Mouse (Mus musculus) hindbrain, embryonic 12.5 days (tissue): Measurements from ENCODE around the gene Elovl3. TPM values are rescaled to one million over a fixed set of nuclear protein-coding genes. Genes with fewer than 3 reads are reported as not detected.

ENCODE experiments used
- ATAC-seq: fragments of 200-750 bp; cut with Nextera tagmentation; 2 replicates; pipeline ENCODE4 v1.8.0; 2017; ENCODE audit warnings: moderate TSS enrichment; ENCODE audit not compliant: low FRiP score
- H3K27ac ChIP-seq: fragments of 300-500 bp; sonication (generic); 2 replicates; pipeline ENCODE4 v1.5.1; 2016; ENCODE audit warnings: mild to moderate bottlenecking
- H3K27me3 ChIP-seq: fragments of 300-500 bp; sonication (generic); 2 replicates; pipeline ENCODE4 v1.6.1; 2016; ENCODE audit warnings: mild to moderate bottlenecking
- H3K36me3 ChIP-seq: fragments of 300-500 bp; sonication (generic); 2 replicates; pipeline ENCODE4 v1.6.1; 2016; ENCODE audit warnings: mild to moderate bottlenecking
- H3K4me1 ChIP-seq: fragments of 300-500 bp; sonication (generic); 2 replicates; pipeline ENCODE4 v1.6.1; 2016
- H3K4me2 ChIP-seq: fragments of 300-500 bp; sonication (generic); replicated peaks from 2 replicates; pipeline ENCODE4 v1.6.1; 2016; ENCODE audit warnings: mild to moderate bottlenecking
- H3K4me3 ChIP-seq: fragments of 300-500 bp; sonication (generic); 2 replicates; pipeline ENCODE4 v1.5.1; 2016; ENCODE audit warnings: mild to moderate bottlenecking
- H3K9ac ChIP-seq: fragments of 300-500 bp; sonication (generic); 2 replicates; pipeline ENCODE4 v1.6.1; 2016; ENCODE audit warnings: mild to moderate bottlenecking, moderate library complexity
- H3K9me3 ChIP-seq: fragments of 300-500 bp; sonication (generic); replicated peaks from 2 replicates; pipeline ENCODE4 v1.6.1; 2016; ENCODE audit warnings: mild to moderate bottlenecking
- WGBS: fragments of 180-500 bp; shearing (Covaris S2); methylation state at CpG from one replicate; pipeline ENCODE4 v1.1.7; 2016; 5-methylcytosine and 5-hydroxymethylcytosine counted together
- polyA plus RNA-seq: library from polyadenylated mRNA; unstranded; fragments of >200 nt; fragmentation: Nextera tagmentation; extraction: Ambion mirVana; gene quantifications from 2 replicates; pipeline ENCODE4 v1.2.1, GENCODE M21; 2016

Gene Elovl3
- polyA plus RNA-seq, 1 experiment from 2014 or later = not detected

DNA sequence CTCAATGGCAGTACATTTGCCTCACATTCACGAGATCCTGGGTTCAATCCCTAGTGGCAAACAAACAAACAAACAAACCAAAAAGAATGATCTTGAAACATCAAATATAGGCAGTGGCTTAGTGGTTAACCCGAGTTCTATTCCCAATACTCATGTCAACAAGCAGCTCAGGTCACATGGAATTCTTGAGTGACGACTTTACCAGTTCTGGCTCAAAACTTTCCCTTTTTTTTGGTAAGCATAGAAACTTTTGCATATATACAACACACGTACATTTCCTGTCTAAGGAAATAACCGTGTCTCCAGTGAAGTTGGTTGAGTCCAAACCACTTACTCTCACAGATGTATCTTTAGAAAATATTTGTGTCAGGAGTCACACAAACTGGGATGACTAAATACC lies 40.8 kb downstream of the Elovl3 start:
- no peak overlapping the region for H3K27ac ChIP-seq
- no peak overlapping the region for H3K4me3 ChIP-seq
- no peak overlapping the region for H3K9ac ChIP-seq
- H3K27me3 ChIP-seq = no peaks in the 10 kb centered on the region
- no peak overlapping the region for H3K4me2 ChIP-seq
- H3K36me3 ChIP-seq = peaks cover 12% of the 10 kb centered on the region
- H3K9me3 ChIP-seq = no peaks in the 10 kb centered on the region
- no peaks in the 10 kb centered on the region for H3K4me1 ChIP-seq
- ATAC-seq = no peak
- WGBS = 82% methylated on average over 5 of the region's 5 CpGs

- H3K27ac ChIP-seq = no peak overlapping the region
- H3K4me3 ChIP-seq = no peak overlapping the region
- ATAC-seq = no peak
- H3K4me1 ChIP-seq = no peaks in the 10 kb centered on the region
- H3K36me3 ChIP-seq = peaks cover 10% of the 10 kb centered on the region
- no peaks in the 10 kb centered on the region for H3K9me3 ChIP-seq
- no peaks in the 10 kb centered on the region for H3K27me3 ChIP-seq
- H3K9ac ChIP-seq = no peak overlapping the region
- H3K4me2 ChIP-seq = no peak overlapping the region
Measured at GRCm38 (mm10) chr19:46175173-46175572, 43.5 kb downstream of the Elovl3 start.

- no peaks in the 10 kb centered on the region for H3K27me3 ChIP-seq
- H3K4me3 ChIP-seq = no peak overlapping the region
- ATAC-seq = no peak
- H3K27ac ChIP-seq = no peak overlapping the region
- H3K9me3 ChIP-seq = no peaks in the 10 kb centered on the region
- H3K9ac ChIP-seq = no peak overlapping the region
- H3K4me1 ChIP-seq = no peaks in the 10 kb centered on the region
- H3K36me3 ChIP-seq = peaks cover 2% of the 10 kb centered on the region; the same call in 1 of the 2 replicates
- 58% methylated on average over 5 of the region's 5 CpGs for WGBS
- H3K4me2 ChIP-seq = no peak overlapping the region
Measured at GRCm38 (mm10) chr19:46177046-46177445, 45.3 kb downstream of the Elovl3 start.

GRCm38 (mm10) chr19:46180274-46180673 lies 48.6 kb downstream of the Elovl3 start:
- H3K27ac ChIP-seq = no peak overlapping the region
- H3K4me3 ChIP-seq = no peak overlapping the region
- H3K4me2 ChIP-seq = no peak overlapping the region
- H3K27me3 ChIP-seq = no peaks in the 10 kb centered on the region
- peaks cover 5% of the 10 kb centered on the region; the same call in 1 of the 2 replicates for H3K36me3 ChIP-seq
- WGBS = 95% methylated on average over 2 of the region's 2 CpGs
- no peak overlapping the region for H3K9ac ChIP-seq
- ATAC-seq = no peak
- H3K4me1 ChIP-seq = no peaks in the 10 kb centered on the region
- no peaks in the 10 kb centered on the region for H3K9me3 ChIP-seq

- Histone ChIP-seq H3K27ac (no peak overlapping the region), H3K4me3 (no peak overlapping the region), H3K27me3 (no peaks in the 10 kb centered on the region), H3K9me3 (no peaks in the 10 kb centered on the region), H3K9ac (no peak overlapping the region), H3K4me2 (no peak overlapping the region), H3K36me3 (peaks cover 5% of the 10 kb centered on the region; the same call in 1 of the 2 replicates), H3K4me1 (no peaks in the 10 kb centered on the region)
- WGBS = 89% methylated on average over 3 of the region's 3 CpGs
- no peak for ATAC-seq
Measured at GRCm38 (mm10) chr19:46182241-46182640, 50.5 kb downstream of the Elovl3 start.

Other genes starting within 250 kb of the Elovl3 start
- 21.3 and 24.2 TPM in 2 replicates for gene Armh3, start 133.4 kb upstream of the Elovl3 start, polyA plus RNA-seq
- 4.8 and 5.1 TPM in 2 replicates for gene Hps6, start 128.4 kb upstream of the Elovl3 start, polyA plus RNA-seq
- gene Pprc1, start 87.0 kb upstream of the Elovl3 start, polyA plus RNA-seq = 28.5 and 30.8 TPM in 2 replicates
- gene Ldb1, start 86.7 kb upstream of the Elovl3 start, polyA plus RNA-seq = 129 and 138 TPM in 2 replicates
- 84.9 and 88.7 TPM in 2 replicates for gene Nolc1, start 56.0 kb upstream of the Elovl3 start, polyA plus RNA-seq
- 0.90 and 3.5 TPM in 2 replicates for gene Pitx3, start 16.4 kb downstream of the Elovl3 start, polyA plus RNA-seq
- 76.1 and 80.5 TPM in 2 replicates for gene Gbf1, start 20.6 kb downstream of the Elovl3 start, polyA plus RNA-seq
- gene Nfkb2, start 172.4 kb downstream of the Elovl3 start, polyA plus RNA-seq = 4.7 and 5.0 TPM in 2 replicates
- gene Psd, start 195.3 kb downstream of the Elovl3 start, polyA plus RNA-seq = 33.2 and 34.7 TPM in 2 replicates
- 26.2 and 28.3 TPM in 2 replicates for gene Fbxl15, start 196.3 kb downstream of the Elovl3 start, polyA plus RNA-seq
- gene Cuedc2, start 206.8 kb downstream of the Elovl3 start, polyA plus RNA-seq = 239 and 261 TPM in 2 replicates
- gene Mfsd13a, start 209.2 kb downstream of the Elovl3 start, polyA plus RNA-seq = 7.1 and 7.6 TPM in 2 replicates
- gene 2310034G01Rik, start 218.4 kb downstream of the Elovl3 start, polyA plus RNA-seq = 1.4 and 1.5 TPM in 2 replicates